8 mouse cellular contexts compared by ENCODE assay signal in the genomic region with DNA sequence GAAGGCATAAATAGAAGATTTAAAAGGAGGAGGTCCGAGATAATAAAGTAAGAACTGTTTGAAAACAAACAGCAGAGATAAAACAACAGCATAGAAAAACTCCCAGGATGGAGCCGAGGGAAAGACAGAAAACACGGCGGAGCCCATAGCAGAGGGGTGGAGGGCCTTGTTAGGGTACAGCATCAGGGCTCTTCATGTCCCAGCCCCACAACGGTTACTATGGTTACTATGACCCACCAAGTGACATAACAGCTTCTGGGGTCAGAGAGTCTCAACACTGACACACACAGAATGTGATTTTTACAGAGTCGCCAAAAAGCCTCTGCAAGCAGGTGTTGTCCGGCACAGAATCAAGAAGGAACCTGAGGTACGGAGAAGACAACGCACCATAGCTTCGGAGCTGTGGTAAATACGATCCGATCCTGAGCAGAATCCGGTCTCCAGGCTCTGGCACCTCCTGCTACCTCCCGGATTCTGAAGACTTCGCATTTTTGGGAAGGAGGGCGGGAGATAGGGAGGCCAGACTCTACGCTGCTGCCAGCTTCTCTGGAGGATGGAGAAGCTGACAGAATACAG. TPM values are rescaled to one million over a fixed set of nuclear protein-coding genes. Genes with fewer than 3 reads are reported as not detected.
DNase-seq lines count a peak whose midpoint lies in the region; ATAC-seq and TF ChIP-seq lines count a peak whose summit lies in the region.

No protein-coding gene starts in this region.

- no peaks in the 10 kb centered on the region for H3K36me3 ChIP-seq in forebrain, embryonic 10.5 days (replicated peaks)
- H3K36me3 ChIP-seq in hindbrain, embryonic 13.5 days, result no peaks in the 10 kb centered on the region
- no peaks in the 10 kb centered on the region for H3K36me3 ChIP-seq in limb, embryonic 14.5 days (ENCODE audit: control insufficient read depth, insufficient read depth, low read length)

- peaks cover 5% of the 10 kb centered on the region; the same call in 1 of the 2 replicates for H3K9me3 ChIP-seq in forebrain, embryonic 10.5 days
- no peaks in the 10 kb centered on the region for H3K9me3 ChIP-seq in hindbrain, embryonic 13.5 days
- no peaks in the 10 kb centered on the region for H3K9me3 ChIP-seq in limb, embryonic 14.5 days (ENCODE audit: control insufficient read depth, low read length)

- peak overlapping the region; percentile 78 for H3K27ac ChIP-seq in forebrain, embryonic 10.5 days
- no peak overlapping the region for H3K27ac ChIP-seq in hindbrain, embryonic 13.5 days
- no peak overlapping the region for H3K27ac ChIP-seq in limb, embryonic 14.5 days (replicated peaks; ENCODE audit: low read depth, low read length)

- TF ChIP-seq POLR2A in limb, embryonic 14.5 days (IDR thresholded peaks at IDR 0.05; ENCODE audit: borderline replicate concordance, extremely low read depth, insufficient read depth, insufficient read length), result peak; percentile 27; the same call in 1 of the 2 replicates

- H3K4me2 ChIP-seq in hindbrain, embryonic 13.5 days, result peak overlapping the region; percentile 56
- peak overlapping the region; percentile 61 for H3K4me2 ChIP-seq in limb, embryonic 14.5 days (replicated peaks; ENCODE audit: low read depth, low read length, severe bottlenecking)

- 2% methylated on average over 17 of the region's 17 CpGs for WGBS in forebrain, embryonic 10.5 days
- WGBS in hindbrain, embryonic 13.5 days, result 1% methylated on average over 17 of the region's 17 CpGs
- under 1% methylated on average over 17 of the region's 17 CpGs for WGBS in limb, embryonic 14.5 days

- peak overlapping the region; percentile 55 for H3K4me3 ChIP-seq in forebrain, embryonic 10.5 days
- peak overlapping the region; percentile 38 for H3K4me3 ChIP-seq in hindbrain, embryonic 13.5 days
- H3K4me3 ChIP-seq in limb, embryonic 14.5 days (replicated peaks; ENCODE audit: low read length), result peak overlapping the region; percentile 27

- H3K27me3 ChIP-seq in forebrain, embryonic 10.5 days (ENCODE audit: poor library complexity, severe bottlenecking), result no peaks in the 10 kb centered on the region
- H3K27me3 ChIP-seq in hindbrain, embryonic 13.5 days, result no peaks in the 10 kb centered on the region
- H3K27me3 ChIP-seq in limb, embryonic 14.5 days (ENCODE audit: control insufficient read depth, insufficient read depth, low read length), result no peaks in the 10 kb centered on the region

- peak; percentile 91 for ATAC-seq in hindbrain, embryonic 13.5 days (ENCODE audit: low FRiP score)
- peak; percentile 90 for ATAC-seq in limb, embryonic 14.5 days (ENCODE audit: low FRiP score, low read depth)

- DNase-seq in ovary, adult 18-20 months (ENCODE audit: low spot score), result peak; percentile 55
- no peak for DNase-seq in ovary, postnatal 14 days (ENCODE audit: low spot score)
- DNase-seq in c-Kit-positive CD71-positive TER-119-positive erythroid progenitor cells, embryonic 14.5 days (ENCODE audit: low spot score), result peak; percentile 82
- peak; percentile 83 for DNase-seq in forebrain, embryonic 10.5 days (ENCODE audit: extremely low spot score, low spot score)
- DNase-seq in limb, embryonic 14.5 days (ENCODE audit: low spot score), result peak; percentile 86
- peak; percentile 58 for DNase-seq in naive thymus-derived CD4-positive, alpha-beta T cell, adult 2 months (ENCODE audit: low read depth)
- peak; percentile 64 for DNase-seq in thymus, postnatal 4 days

- H3K9ac ChIP-seq in hindbrain, embryonic 13.5 days, result peak overlapping the region; percentile 26; the same call in 1 of the 2 replicates
- H3K9ac ChIP-seq in limb, embryonic 14.5 days (ENCODE audit: low read depth, low read length, severe bottlenecking), result peak overlapping the region; percentile 37

- peaks cover 14% of the 10 kb centered on the region for H3K4me1 ChIP-seq in forebrain, embryonic 10.5 days
- H3K4me1 ChIP-seq in hindbrain, embryonic 13.5 days (replicated peaks), result peaks cover 11% of the 10 kb centered on the region
- 0 out of 2 replicates have a peak, but pooled peaks cover 2% of the 10 kb centered on the region for H3K4me1 ChIP-seq in limb, embryonic 14.5 days (ENCODE audit: control insufficient read depth, insufficient read depth, low read length)

RNA-seq across cellular contexts. Expression of a gene that starts 9.1 kb away (rescaled TPM):
- 47.0 and 47.1 TPM in 2 replicates for polyA plus RNA-seq in forebrain, embryonic 10.5 days (2016; fragmentation: Nextera tagmentation; extraction: Ambion mirVana)
- 71.4 and 73.5 TPM in 2 replicates for polyA plus RNA-seq in hindbrain, embryonic 13.5 days (2015; fragmentation: Nextera tagmentation; extraction: Ambion mirVana)
- polyA plus RNA-seq in limb, embryonic 14.5 days (2012; rRNA removed), result 14.5 and 17.7 TPM in 2 replicates
- polyA plus RNA-seq in limb, embryonic 14.5 days (2014; fragmentation: Nextera tagmentation; extraction: Ambion mirVana), result 31.1 and 31.7 TPM in 2 replicates

RNA-seq across cellular contexts. Expression of a gene that starts 20.0 kb away (rescaled TPM):
- polyA plus RNA-seq in forebrain, embryonic 10.5 days (2016; fragmentation: Nextera tagmentation; extraction: Ambion mirVana), result 44.5 and 49.3 TPM in 2 replicates
- 67.5 and 68.8 TPM in 2 replicates for polyA plus RNA-seq in hindbrain, embryonic 13.5 days (2015; fragmentation: Nextera tagmentation; extraction: Ambion mirVana)
- polyA plus RNA-seq in limb, embryonic 14.5 days (2012; rRNA removed), result 273 and 297 TPM in 2 replicates
- polyA plus RNA-seq in limb, embryonic 14.5 days (2014; fragmentation: Nextera tagmentation; extraction: Ambion mirVana), result 55.3 and 57.5 TPM in 2 replicates

RNA-seq across cellular contexts. Expression of a gene that starts 35.0 kb away (rescaled TPM):
- polyA plus RNA-seq in forebrain, embryonic 10.5 days (2016; fragmentation: Nextera tagmentation; extraction: Ambion mirVana), result 2.0 and 2.1 TPM in 2 replicates
- 11.5 and 11.7 TPM in 2 replicates for polyA plus RNA-seq in hindbrain, embryonic 13.5 days (2015; fragmentation: Nextera tagmentation; extraction: Ambion mirVana)
- 3.7 and 5.2 TPM in 2 replicates for polyA plus RNA-seq in limb, embryonic 14.5 days (2012; rRNA removed)
- polyA plus RNA-seq in limb, embryonic 14.5 days (2014; fragmentation: Nextera tagmentation; extraction: Ambion mirVana), result 3.0 and 3.3 TPM in 2 replicates
